Mouse (Mus musculus): ENCODE measurements around the gene C1rb.
"Not testable (repeated sequence)": the region's sequence is repeated elsewhere in the genome, so short reads cannot be mapped to it uniquely, and the experiment has no call there.

The C1rb gene

GRCm38 (mm10) chr6:124593121-124593520 lies 23.0 kb downstream of the C1rb start:
- no peak for DNase-seq (ENCODE audit: low read depth, low spot score)

DNA sequence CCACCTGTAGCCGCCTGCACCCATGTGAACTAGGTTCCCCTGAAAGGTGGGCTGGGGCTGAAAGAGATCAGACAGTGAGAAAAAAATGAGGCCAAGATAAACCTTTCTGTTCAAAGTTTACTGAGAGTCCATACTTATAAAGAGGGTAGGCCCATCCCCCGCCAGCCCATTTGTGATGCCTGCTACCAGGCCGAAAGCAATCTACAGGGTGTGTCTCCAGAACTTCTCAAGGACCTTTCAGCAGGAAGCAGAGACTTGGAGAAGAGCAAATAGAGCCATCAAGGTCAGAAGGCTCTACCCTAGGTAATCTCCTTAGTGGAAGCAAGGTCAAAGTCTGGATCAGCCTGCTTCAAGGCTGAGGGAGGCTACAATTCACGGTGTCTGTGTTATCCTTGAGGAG lies 31.9 kb downstream of the C1rb start:
- DNase-seq (ENCODE audit: low read depth, low spot score): no peak

DNA sequence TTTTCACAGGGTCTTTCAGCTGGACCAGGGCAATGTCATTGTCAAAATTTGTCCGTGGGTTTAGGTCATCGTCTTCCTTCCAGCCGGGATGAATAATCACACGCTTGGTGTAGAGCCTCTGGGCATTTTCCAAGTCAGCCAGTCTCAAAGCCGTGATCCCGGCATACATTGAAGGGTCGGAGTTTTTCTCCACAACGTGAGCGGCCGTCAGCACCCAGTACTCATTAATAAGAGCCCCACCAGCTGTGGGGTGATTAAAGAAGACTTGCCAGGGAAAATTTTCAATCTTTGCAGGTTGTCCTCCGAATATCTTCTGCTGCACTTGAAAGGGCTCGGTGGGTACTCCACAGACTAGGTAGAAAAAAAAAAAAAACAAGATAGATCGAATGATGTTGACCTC lies 55.5 kb downstream of the C1rb start:
- no peak for DNase-seq (ENCODE audit: low read depth, low spot score)

DNA sequence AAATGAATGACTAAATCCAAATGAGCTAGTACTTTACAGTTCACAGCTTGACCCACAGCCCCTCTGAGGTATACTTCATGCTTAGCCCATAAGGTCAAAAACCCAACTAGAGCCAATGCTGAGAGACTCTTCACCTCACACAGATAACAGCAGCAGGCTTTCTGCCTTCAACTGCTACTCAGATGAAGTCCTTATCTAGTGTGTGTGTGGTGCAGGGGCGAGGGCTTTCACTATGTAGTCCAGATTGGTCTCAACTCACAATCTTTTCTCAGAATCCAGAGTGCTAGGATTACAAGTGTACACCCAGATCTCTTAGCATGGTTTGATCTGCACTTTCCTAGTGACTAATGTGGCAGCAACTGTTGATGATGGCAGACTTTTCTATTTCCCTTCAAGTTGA lies 56.1 kb downstream of the C1rb start:
- DNase-seq (ENCODE audit: low read depth, low spot score): not testable (repeated sequence)

GRCm38 (mm10) chr6:124630763-124631162 lies 60.7 kb downstream of the C1rb start:
- DNase-seq (ENCODE audit: low read depth, low spot score): no peak
